Mouse (Mus musculus) MEL (cell line): ENCODE data around the gene Slc22a20.
A peak's percentile ranks its signal among the peaks of the same experiment; 100 is the strongest.

ENCODE experiments used
- CTCF ChIP-seq, 3 experiments: IDR thresholded peaks in 2 of 3; conservative IDR thresholded peaks in 1 of 3; 2 replicates each; pipeline ENCODE4 v1.5.1; 2011 to 2012; ENCODE audit warnings: low read length in 3 of 3, low read depth in 2 of 3, mild to moderate bottlenecking in 2 of 3, improper control_type of control experiment in 1 of 3, inconsistent platforms in 1 of 3, mixed read lengths in 1 of 3, moderate library complexity in 1 of 3; ENCODE audit not compliant: control insufficient read depth in 1 of 3, insufficient read depth in 1 of 3, poor library complexity in 1 of 3, severe bottlenecking in 1 of 3
- EP300 ChIP-seq, 2 experiments: IDR thresholded peaks; 2 replicates each; pipeline ENCODE4 v1.6.1; 2011; ENCODE audit warnings: improper control_type of control experiment in 2 of 2, low read length in 2 of 2, low read depth in 1 of 2, mild to moderate bottlenecking in 1 of 2
- MAFK ChIP-seq: IDR thresholded peaks from 2 replicates; pipeline ENCODE4 v1.6.1; 2011; ENCODE audit warnings: low read depth, mild to moderate bottlenecking, low read length, improper control_type of control experiment, borderline replicate concordance
- MXI1 ChIP-seq: IDR thresholded peaks from 2 replicates; pipeline ENCODE4 v1.6.1; 2011; ENCODE audit warnings: mild to moderate bottlenecking, low read depth, low read length, improper control_type of control experiment
- NRF1 ChIP-seq: IDR thresholded peaks from 2 replicates; pipeline ENCODE4 v1.6.1; 2014; ENCODE audit warnings: low read depth, mild to moderate bottlenecking, inconsistent platforms, low read length, improper control_type of control experiment, moderate library complexity; ENCODE audit not compliant: poor library complexity, insufficient read depth, severe bottlenecking
- POLR2A ChIP-seq, 2 experiments: IDR thresholded peaks; 2 replicates each; pipeline ENCODE4 v1.6.1; 2011 to 2012; ENCODE audit warnings: low read length in 2 of 2, mild to moderate bottlenecking in 2 of 2, control low read depth in 1 of 2, improper control_type of control experiment in 1 of 2, low read depth in 1 of 2, moderate library complexity in 1 of 2; ENCODE audit not compliant: control insufficient read depth in 1 of 2, insufficient read depth in 1 of 2, poor library complexity in 1 of 2
- TBP ChIP-seq: IDR thresholded peaks from 2 replicates; pipeline ENCODE4 v1.8.0; 2011; ENCODE audit warnings: low read depth, low read length, improper control_type of control experiment

GRCm38 (mm10) chr19:5965280-5965679, 20.7 kb downstream of the Slc22a20 start:
- TF ChIP-seq TBP (peak; percentile 50; the same call in 1 of the 2 replicates), CTCF (IDR thresholded peaks at IDR 0.05 in 2 of 3, conservative IDR thresholded peaks at IDR 0.05 in 1 of 3; ENCODE audit: control insufficient read depth in 1 of 3, insufficient read depth in 1 of 3, low read depth in 2 of 3, low read length in 3 of 3, poor library complexity in 1 of 3, severe bottlenecking in 1 of 3) (peak; percentile 92 to 99 (median 92)), MXI1 (peak; percentile 47), EP300 (IDR thresholded peaks at IDR 0.05; ENCODE audit: low read depth in 1 of 2, low read length in 2 of 2) (peak in 1 of 2 experiments; percentile 43; a peak in 1 of 4 replicates), NRF1 (peak; percentile 8; the same call in 1 of the 2 replicates), POLR2A (IDR thresholded peaks at IDR 0.05; ENCODE audit: control insufficient read depth in 1 of 2, insufficient read depth in 1 of 2, low read depth in 1 of 2, low read length in 2 of 2, poor library complexity in 1 of 2) (no peak), MAFK (no peak)
